Mouse (Mus musculus): ENCODE data around the gene Ankrd10. TPM values are rescaled to one million over a fixed set of nuclear protein-coding genes. Genes with fewer than 3 reads are reported as not detected.

Gene Ankrd10
- total RNA-seq, 2 experiments from 2014 or later: 19.6 to 19.8 TPM

Small RNA genes within 50 kb of the gene (microRNA-seq; reads per million reads assigned to microRNA genes)
- 1.6 to 2.3 reads per million in 2 experiments for gene Mir7238

Other genes starting within 250 kb of the Ankrd10 start
- gene Rab20, start 157.0 kb downstream of the Ankrd10 start, total RNA-seq (2021): 10 to 100 TPM; 17.4 to 20.5 TPM
- gene Naxd, start 138.3 kb downstream of the Ankrd10 start, total RNA-seq (2021): 10 to 100 TPM; 30.1 to 34.4 TPM
- 10 to 100 TPM; 51.6 to 52.2 TPM for gene Cars2, start 85.0 kb downstream of the Ankrd10 start, total RNA-seq (2021)
- gene Ing1, start 80.2 kb downstream of the Ankrd10 start, total RNA-seq (2021): 10 to 100 TPM; 16.2 to 18.3 TPM
- not detected for gene 1700016D06Rik, start 65.3 kb upstream of the Ankrd10 start, total RNA-seq (2021)
- 100 to 1,000 TPM in 1 of 2 experiments, 10 to 100 TPM in 1; 96.3 to 113 TPM for gene Arhgef7, start 92.0 kb upstream of the Ankrd10 start, total RNA-seq (2021)
- gene Tex29, start 204.7 kb upstream of the Ankrd10 start, total RNA-seq (2021): not detected